Mouse (Mus musculus) midbrain, embryonic 16.5 days (tissue): Measurements from ENCODE around the gene Kcne1. TPM values are rescaled to one million over a fixed set of nuclear protein-coding genes. Genes with fewer than 3 reads are reported as not detected.
A peak's percentile ranks its signal among the peaks of the same experiment; 100 is the strongest.

Source experiments
- ATAC-seq: fragments of 200-750 bp; cut with Nextera tagmentation; 2 replicates; pipeline ENCODE4 v1.8.0; 2017; ENCODE audit warnings: moderate TSS enrichment
- H3K27ac ChIP-seq: fragments of 300-500 bp; sonication (generic); 2 replicates; pipeline ENCODE4 v1.5.1; 2014; ENCODE audit warnings: mild to moderate bottlenecking, low read length, mixed read lengths
- H3K27me3 ChIP-seq: fragments of 300-500 bp; sonication (generic); 2 replicates; pipeline ENCODE4 v1.6.1; 2014; ENCODE audit warnings: low read depth, low read length, mixed read lengths; ENCODE audit not compliant: control insufficient read depth, insufficient read depth
- H3K36me3 ChIP-seq: fragments of 300-500 bp; sonication (generic); 2 replicates; pipeline ENCODE4 v1.6.1; 2014; ENCODE audit warnings: mild to moderate bottlenecking, low read length, moderate library complexity, mixed read lengths; ENCODE audit not compliant: control insufficient read depth, insufficient read depth
- H3K4me1 ChIP-seq: fragments of 300-500 bp; sonication (generic); 2 replicates; pipeline ENCODE4 v1.6.1; 2014; ENCODE audit warnings: mild to moderate bottlenecking, low read length, mixed read lengths; ENCODE audit not compliant: control insufficient read depth, insufficient read depth
- H3K4me2 ChIP-seq: fragments of 300-500 bp; sonication (generic); 2 replicates; pipeline ENCODE4 v1.6.1; 2014; ENCODE audit warnings: mild to moderate bottlenecking, low read length, mixed read lengths
- H3K4me3 ChIP-seq: fragments of 300-500 bp; sonication (generic); 2 replicates; pipeline ENCODE4 v1.5.1; 2014; ENCODE audit warnings: low read depth, mild to moderate bottlenecking, low read length, moderate library complexity, mixed read lengths
- H3K9ac ChIP-seq: fragments of 300-500 bp; sonication (generic); 2 replicates; pipeline ENCODE4 v1.6.1; 2014; ENCODE audit warnings: low read depth, low read length, mixed read lengths
- H3K9me3 ChIP-seq: fragments of 300-500 bp; sonication (generic); replicated peaks from 2 replicates; pipeline ENCODE4 v1.6.1; 2014; ENCODE audit warnings: mild to moderate bottlenecking, low read length, mixed read lengths; ENCODE audit not compliant: control insufficient read depth, poor library complexity, severe bottlenecking
- WGBS: fragments of 180-500 bp; shearing (Covaris S2); extraction: QIAGEN DNeasy Blood & Tissue Kit; methylation state at CpG from one replicate; pipeline ENCODE4 v1.1.7; 2014; 5-methylcytosine and 5-hydroxymethylcytosine counted together
- polyA plus RNA-seq: library from polyadenylated mRNA; unstranded; fragments of >200 nt; fragmentation: Nextera tagmentation; extraction: Ambion mirVana; gene quantifications from 2 replicates; pipeline ENCODE4 v1.2.1, GENCODE M21; 2015

Gene Kcne1
- polyA plus RNA-seq, 1 experiment from 2014 or later = not detected

DNA sequence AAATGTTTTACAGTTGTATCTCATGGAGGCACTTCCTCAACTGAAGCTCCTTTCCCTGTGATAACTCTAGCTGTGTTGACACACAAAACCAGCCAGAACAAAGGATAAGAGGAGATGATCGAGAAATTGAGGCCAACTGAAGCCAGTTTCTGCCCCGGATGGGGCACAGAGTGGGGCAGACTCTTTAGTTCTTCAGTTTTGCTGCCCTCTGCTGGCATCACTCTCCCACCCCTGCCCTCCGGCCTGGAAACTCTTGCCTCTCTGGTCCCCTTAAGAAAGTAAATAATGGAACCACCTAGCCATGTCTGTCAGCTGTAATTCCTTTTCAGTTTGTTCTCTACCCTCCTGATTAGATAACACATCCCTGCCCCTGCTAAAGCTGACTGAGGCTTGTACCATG is 51.3 kb downstream of the Kcne1 start:
- Histone ChIP-seq H3K4me1 (peaks cover 4% of the 10 kb centered on the region; the same call in 1 of the 2 replicates), H3K9ac (no peak overlapping the region), H3K27ac (no peak overlapping the region), H3K9me3 (no peaks in the 10 kb centered on the region), H3K27me3 (no peaks in the 10 kb centered on the region), H3K4me3 (no peak overlapping the region), H3K4me2 (no peak overlapping the region), H3K36me3 (peaks cover 25% of the 10 kb centered on the region)
- ATAC-seq = no peak
- WGBS = 78% methylated on average over 3 of the region's 3 CpGs

DNA sequence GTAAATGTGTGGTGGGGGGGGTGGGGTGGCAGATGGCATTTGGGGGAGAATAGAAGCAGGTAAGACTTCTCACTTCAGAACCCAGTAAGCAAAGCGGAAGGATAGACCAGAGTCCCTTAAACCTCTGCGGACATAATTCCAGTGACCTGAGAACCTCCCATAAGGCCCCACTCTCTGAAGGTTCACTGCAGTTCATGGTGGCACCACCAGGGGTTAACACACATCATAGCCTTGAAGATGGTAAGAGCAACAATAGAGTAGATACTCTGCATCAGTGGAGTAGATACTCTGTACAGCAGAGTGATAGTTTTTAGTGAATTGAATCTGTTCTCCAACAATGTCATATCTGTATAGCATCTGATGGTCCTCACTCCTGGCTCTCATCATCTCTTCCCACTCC is 53.7 kb downstream of the Kcne1 start:
- H3K4me3 ChIP-seq = no peak overlapping the region
- no peak overlapping the region for H3K27ac ChIP-seq
- H3K9ac ChIP-seq = no peak overlapping the region
- H3K27me3 ChIP-seq = no peaks in the 10 kb centered on the region
- WGBS = 87% methylated on average over 2 of the region's 2 CpGs
- peaks cover 11% of the 10 kb centered on the region; the same call in 1 of the 2 replicates for H3K36me3 ChIP-seq
- no peak for ATAC-seq
- H3K4me1 ChIP-seq = peaks cover 14% of the 10 kb centered on the region
- no peak overlapping the region for H3K4me2 ChIP-seq
- H3K9me3 ChIP-seq = no peaks in the 10 kb centered on the region

DNA sequence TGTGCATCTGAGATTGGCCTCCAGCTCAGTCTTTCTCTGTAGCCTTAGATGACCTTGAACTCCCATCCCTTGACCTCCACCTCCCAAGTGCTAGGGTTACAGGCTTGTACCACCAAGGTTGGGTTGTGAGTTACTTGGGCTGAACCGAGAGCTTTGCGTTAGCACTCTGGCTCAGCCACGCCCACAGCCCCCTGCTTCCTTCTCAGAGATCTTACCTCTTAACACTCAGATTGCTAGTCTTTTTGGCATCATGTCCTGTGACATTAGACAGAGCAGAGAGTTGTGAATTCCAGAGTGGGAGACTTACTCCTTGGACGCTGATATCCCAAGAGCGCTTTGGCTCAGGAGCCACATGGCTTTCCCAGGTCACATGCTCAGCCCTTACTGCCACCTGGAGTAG is 56.8 kb downstream of the Kcne1 start:
- peak overlapping the region; percentile 86 for H3K9ac ChIP-seq
- peaks cover 11% of the 10 kb centered on the region for H3K4me1 ChIP-seq
- H3K4me3 ChIP-seq = peak overlapping the region; percentile 70
- peak overlapping the region; percentile 65 for H3K4me2 ChIP-seq
- no peaks in the 10 kb centered on the region for H3K27me3 ChIP-seq
- no peak for ATAC-seq
- H3K27ac ChIP-seq = no peak overlapping the region
- peaks cover 11% of the 10 kb centered on the region; the same call in 1 of the 2 replicates for H3K36me3 ChIP-seq
- H3K9me3 ChIP-seq = no peaks in the 10 kb centered on the region
- 65% methylated on average over 5 of the region's 5 CpGs for WGBS

DNA sequence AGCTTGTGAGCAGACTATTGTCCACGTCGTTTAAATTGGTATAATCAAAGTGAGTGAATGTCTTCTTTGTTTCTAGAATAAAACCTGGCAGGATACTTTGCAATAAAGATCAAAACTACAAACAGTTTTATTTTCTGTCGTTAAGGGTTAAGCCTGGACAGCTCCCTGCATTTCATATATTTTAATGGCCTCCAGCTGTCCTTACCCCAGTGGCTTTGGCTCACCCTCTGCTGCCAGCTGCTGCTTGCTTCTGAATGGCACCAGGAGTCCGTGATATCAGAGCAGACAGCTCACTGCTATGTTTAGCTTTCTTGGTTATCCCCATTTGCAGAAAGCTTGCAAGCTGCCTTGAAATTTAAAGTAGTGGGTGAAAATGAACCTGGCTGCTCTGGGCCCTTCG is 57.3 kb downstream of the Kcne1 start:
- H3K9ac ChIP-seq = peak overlapping the region; percentile 86
- H3K27ac ChIP-seq = no peak overlapping the region
- ATAC-seq = peak; percentile 37
- peaks cover 11% of the 10 kb centered on the region for H3K4me1 ChIP-seq
- peaks cover 11% of the 10 kb centered on the region; the same call in 1 of the 2 replicates for H3K36me3 ChIP-seq
- H3K27me3 ChIP-seq = no peaks in the 10 kb centered on the region
- no peaks in the 10 kb centered on the region for H3K9me3 ChIP-seq
- H3K4me3 ChIP-seq = peak overlapping the region; percentile 70
- 24% methylated on average over 5 of the region's 5 CpGs for WGBS
- peak overlapping the region; percentile 65 for H3K4me2 ChIP-seq

DNA sequence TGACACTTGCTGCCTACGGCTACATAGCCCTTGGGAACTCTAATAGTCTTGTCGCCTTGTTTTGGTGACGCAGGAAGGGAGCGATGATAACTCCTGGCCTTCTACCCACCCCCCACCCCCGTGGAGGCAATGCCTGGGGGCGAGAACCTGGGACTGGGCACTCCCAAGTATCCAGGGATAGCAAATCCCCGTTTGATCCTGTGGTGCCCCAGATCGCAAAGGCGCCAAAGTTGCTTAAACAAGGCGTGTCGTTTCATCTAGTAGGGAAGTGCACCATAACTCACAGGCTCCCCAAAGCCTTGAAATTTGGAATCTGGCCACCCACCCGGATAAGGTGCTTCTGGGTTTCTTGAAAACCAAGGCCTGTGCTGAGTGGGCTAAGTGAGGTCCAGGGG is 57.9 kb downstream of the Kcne1 start:
- Histone ChIP-seq H3K9ac (peak overlapping the region; percentile 86), H3K4me2 (peak overlapping the region; percentile 65), H3K4me3 (peak overlapping the region; percentile 70), H3K27ac (peak overlapping the region; percentile 50), H3K9me3 (no peaks in the 10 kb centered on the region), H3K27me3 (no peaks in the 10 kb centered on the region), H3K36me3 (peaks cover 8% of the 10 kb centered on the region; the same call in 1 of the 2 replicates), H3K4me1 (peaks cover 11% of the 10 kb centered on the region)
- peak; percentile 74 for ATAC-seq
- under 1% methylated on average over 12 of the region's 12 CpGs for whole genome bisulfite sequencing

DNA sequence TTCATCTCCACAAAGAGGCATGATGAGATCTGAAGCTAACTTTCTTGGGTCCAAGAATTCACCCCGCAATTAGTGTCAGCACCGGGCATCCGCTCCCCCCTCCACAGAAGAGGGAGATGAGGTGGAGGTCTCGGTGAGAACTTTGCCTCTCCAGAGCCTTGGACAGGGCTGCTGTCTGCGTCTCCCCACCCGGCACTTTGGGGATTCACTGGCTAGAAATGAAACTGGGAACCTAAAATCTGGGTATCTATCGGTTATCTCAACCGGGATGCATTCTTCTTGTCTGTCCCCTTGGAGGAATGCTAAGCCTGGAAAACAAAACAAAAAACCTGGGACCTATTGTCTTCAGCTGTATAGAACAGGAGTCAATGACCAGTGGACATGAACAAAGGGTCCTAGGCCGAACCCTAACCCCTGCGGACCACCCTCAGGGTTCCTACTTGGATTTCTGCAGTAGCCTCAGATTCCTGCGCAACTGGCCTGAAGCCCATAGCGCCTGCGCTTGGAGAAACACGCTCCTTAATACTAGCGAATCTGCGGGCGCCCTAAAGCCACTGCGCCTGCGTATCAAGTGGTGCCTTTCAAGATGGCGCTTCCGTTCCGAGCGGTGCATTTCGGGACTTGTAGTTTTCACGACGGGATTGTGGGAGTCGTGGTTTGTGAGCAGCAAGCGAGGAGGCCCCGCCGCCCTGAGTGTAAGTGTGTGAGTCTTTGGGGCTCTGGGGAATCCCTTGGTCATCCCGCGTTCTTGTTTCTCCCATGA is 58.4 kb downstream of the Kcne1 start, which contains the start of gene Smim11:
Gene Smim11 (plus strand): TSS at position 638 of the 763 bp plus-strand sequence.
- ATAC-seq = peak; percentile 95
- H3K4me3 ChIP-seq = peak within 1 kb of the TSS; percentile 70
- H3K27me3 ChIP-seq = no peaks in the 10 kb centered on the region
- peak within 1 kb of the TSS; percentile 65 for H3K4me2 ChIP-seq
- 7% methylated on average over 32 of the region's 32 CpGs for WGBS
- H3K9me3 ChIP-seq = no peaks in the 10 kb centered on the region
- H3K36me3 ChIP-seq = peaks cover 3% of the 10 kb centered on the region; the same call in 1 of the 2 replicates
- H3K4me1 ChIP-seq = peaks cover 11% of the 10 kb centered on the region
- peak within 1 kb of the TSS; percentile 86 for H3K9ac ChIP-seq
- peak within 1 kb of the TSS; percentile 71 for H3K27ac ChIP-seq

Other genes with a start within 250 kb of the Kcne1 start
- 8.1 and 8.5 TPM in 2 replicates for gene Kcne2, start 67.1 kb downstream of the Kcne1 start, polyA plus RNA-seq
- 56.0 and 62.3 TPM in 2 replicates for gene Smim11, start 58.2 kb downstream of the Kcne1 start, polyA plus RNA-seq
- not detected in 2 replicates for gene Fam243, start 38.0 kb downstream of the Kcne1 start, polyA plus RNA-seq
- gene Rcan1, start 111.4 kb upstream of the Kcne1 start, polyA plus RNA-seq = 76.3 and 80.8 TPM in 2 replicates
- 2.7 and 3.2 TPM in 2 replicates for gene Clic6, start 126.3 kb upstream of the Kcne1 start, polyA plus RNA-seq